Mouse (Mus musculus) CH12.LX (cell line): Measurements from ENCODE around the gene Kcnh6. TPM values are rescaled to one million over a fixed set of nuclear protein-coding genes. Genes with fewer than 3 reads are reported as not detected.
"Not testable (repeated sequence)": the region's sequence is repeated elsewhere in the genome, so short reads cannot be mapped to it uniquely, and the experiment has no call there.

Source experiments
- DNase-seq: peaks from one replicate; pipeline ENCODE4 v3.0.0-alpha.2; 2013; ENCODE audit errors: extremely low read depth
- H3K27ac ChIP-seq: 2 replicates; pipeline ENCODE4 v1.5.1; 2012; ENCODE audit warnings: low read depth, mild to moderate bottlenecking, control low read depth, moderate library complexity; ENCODE audit not compliant: insufficient read depth
- H3K27me3 ChIP-seq: replicated peaks from 2 replicates; pipeline ENCODE3; 2012; ENCODE audit warnings: inconsistent platforms
- H3K36me3 ChIP-seq, 2 experiments: replicated peaks in 1 of 2; 2 replicates each; pipeline versions ENCODE3 to v1.6.1; 2012; ENCODE audit warnings: inconsistent platforms in 1 of 2, low read length in 1 of 2, mild to moderate bottlenecking in 1 of 2, mixed read lengths in 1 of 2, moderate library complexity in 1 of 2; ENCODE audit not compliant: control insufficient read depth in 1 of 2, insufficient read depth in 1 of 2
- H3K4me1 ChIP-seq, 2 experiments: 2 replicates each; pipeline ENCODE4 v1.6.1; 2012; ENCODE audit warnings: inconsistent platforms in 1 of 2, moderate library complexity in 1 of 2; ENCODE audit not compliant: insufficient read depth in 2 of 2, control insufficient read depth in 1 of 2
- H3K4me2 ChIP-seq: 2 replicates; pipeline ENCODE4 v1.6.1; 2012; ENCODE audit warnings: low read depth, mild to moderate bottlenecking, control low read depth; ENCODE audit not compliant: poor library complexity, insufficient read depth, severe bottlenecking
- H3K4me3 ChIP-seq, 3 experiments: fragments of 150-350 bp in 1 of 3; sonication (generic) in 1 of 3; replicated peaks in 1 of 3; 2 replicates each; pipeline versions ENCODE3 to v1.5.1; 2011 to 2012; ENCODE audit warnings: low read depth in 2 of 3, low read length in 2 of 3, mild to moderate bottlenecking in 2 of 3, moderate library complexity in 2 of 3, control low read depth in 1 of 3, improper control_type of control experiment in 1 of 3, inconsistent platforms in 1 of 3, mixed read lengths in 1 of 3; ENCODE audit not compliant: poor library complexity in 1 of 3
- H3K79me2 ChIP-seq: replicated peaks from 2 replicates; pipeline ENCODE4 v1.6.1; 2012; ENCODE audit warnings: mild to moderate bottlenecking, moderate library complexity; ENCODE audit not compliant: control insufficient read depth, poor library complexity, insufficient read depth, severe bottlenecking; ENCODE audit errors: extremely low read depth
- H3K9ac ChIP-seq: 2 replicates; pipeline ENCODE4 v1.6.1; 2012; ENCODE audit warnings: low read depth, mild to moderate bottlenecking, control low read depth, moderate library complexity; ENCODE audit not compliant: insufficient read depth
- H3K9me3 ChIP-seq: replicated peaks from 2 replicates; pipeline ENCODE3; 2012; ENCODE audit warnings: low read length, inconsistent platforms, mixed read lengths
- CHD1 ChIP-seq: IDR thresholded peaks from 2 replicates; pipeline ENCODE4 v1.6.1; 2012; ENCODE audit warnings: low read depth, low read length, improper control_type of control experiment, inconsistent platforms
- CTCF ChIP-seq, 2 experiments: IDR thresholded peaks in 1 of 2; conservative IDR thresholded peaks in 1 of 2; 2 replicates each; pipeline ENCODE4 v1.5.1; 2011 to 2012; ENCODE audit warnings: low read depth in 2 of 2, low read length in 2 of 2, improper control_type of control experiment in 1 of 2, inconsistent platforms in 1 of 2, mild to moderate bottlenecking in 1 of 2, moderate library complexity in 1 of 2
- ELF1 ChIP-seq: IDR thresholded peaks from 2 replicates; pipeline ENCODE4 v1.6.1; 2014; ENCODE audit warnings: low read depth, mild to moderate bottlenecking, inconsistent platforms, low read length, improper control_type of control experiment
- EP300 ChIP-seq: IDR thresholded peaks from 2 replicates; pipeline ENCODE4 v1.6.1; 2011; ENCODE audit warnings: low read length, improper control_type of control experiment
- MAFK ChIP-seq: IDR thresholded peaks from 2 replicates; pipeline ENCODE4 v1.6.1; 2011; ENCODE audit warnings: low read length, improper control_type of control experiment; ENCODE audit not compliant: insufficient replicate concordance
- NRF1 ChIP-seq: IDR thresholded peaks from 2 replicates; pipeline ENCODE4 v1.6.1; 2014; ENCODE audit warnings: low read depth, mild to moderate bottlenecking, inconsistent platforms, low read length, improper control_type of control experiment, moderate library complexity
- POLR2A ChIP-seq: IDR thresholded peaks from 2 replicates; pipeline ENCODE4 v1.6.1; 2011; ENCODE audit warnings: low read depth, mild to moderate bottlenecking, improper control_type of control experiment, low read length
- POLR2AphosphoS2 ChIP-seq: IDR thresholded peaks from 2 replicates; pipeline ENCODE4 v1.6.1; 2011; ENCODE audit warnings: low read depth, low read length, improper control_type of control experiment
- RAD21 ChIP-seq: IDR thresholded peaks from 2 replicates; pipeline ENCODE4 v1.6.1; 2011; ENCODE audit warnings: low read depth, mild to moderate bottlenecking, low read length, improper control_type of control experiment, moderate library complexity
- TBP ChIP-seq: conservative IDR thresholded peaks from 2 replicates; pipeline ENCODE4 v1.6.1; 2011; ENCODE audit warnings: low read depth, low read length, improper control_type of control experiment
- dilution Hi-C: fragments of 300-500 bp; cut with MboI; formaldehyde crosslinking; loops from 2 replicates; pipeline ENCODE4 v1.14.3; 2020; ENCODE audit warnings: low sequenced_read_pairs; ENCODE audit not compliant: extremely low pct_unique_long_range_greater_than_20kb, extremely low pct_ligation_motif_present
- in situ Hi-C: fragments of 300-500 bp; cut with MboI; formaldehyde crosslinking; loops from 3 replicates; pipeline ENCODE4 v1.14.3; 2019; ENCODE audit warnings: low sequenced_read_pairs, low pct_ligation_motif_present, low pct_unique_long_range_greater_than_20kb, mixed read lengths
- polyA plus RNA-seq: library from polyadenylated mRNA; unstranded; fragments of >175 nt; gene quantifications from 2 replicates; pipeline ENCODE4 v1.2.1, GENCODE M21; 2012; ENCODE audit warnings: low read depth; ENCODE audit not compliant: insufficient read length
- total RNA-seq, 2 experiments: library from RNA; depleted of rRNA; stranded (reverse); fragments of 300-350 nt in 1 of 2; fragments of >200 nt in 1 of 2; gene quantifications; 2 replicates each; pipeline ENCODE4 v1.2.3; 2012 to 2014

Gene Kcnh6
- total and polyA plus RNA-seq, 3 experiments = 0.19 to 0.25 TPM; not detected in 1

- Histone ChIP-seq H3K4me3 (no peak overlapping the region), H3K79me2 (0 out of 2 replicates have a peak, but pooled peaks cover 2% of the 10 kb centered on the region), H3K27me3 (peaks cover 38% of the 10 kb centered on the region), H3K27ac (no peak overlapping the region), H3K36me3 (peaks cover 8 to 9% of the 10 kb centered on the region in 2 experiments), H3K4me1 (no peaks in the 10 kb centered on the region), H3K9me3 (no peaks in the 10 kb centered on the region), H3K4me2 (no peak overlapping the region), H3K9ac (no peak overlapping the region)
- in situ Hi-C loops (no loop called here), dilution Hi-C loops (no loop called here)
- no peak for DNase-seq
- TF ChIP-seq CHD1 (no peak), TBP (no peak), NRF1 (no peak), MAFK (no peak)
- TF ChIP-seq, all 38 proteins: peak for 0
These were observed 19.7 kb downstream of the Kcnh6 start for GRCm38 (mm10) chr11:106027607-106028006.

GRCm38 (mm10) chr11:106032074-106032473, 24.1 kb downstream of the Kcnh6 start:
- H3K27me3 ChIP-seq, H3K9me3 ChIP-seq, H3K27ac ChIP-seq, H3K4me2 ChIP-seq, in situ Hi-C loops, H3K36me3 ChIP-seq, H3K79me2 ChIP-seq, DNase-seq, dilution Hi-C loops: not testable (repeated sequence)
- peak overlapping the region; percentile 27; the same call in 1 of the 2 replicates for H3K9ac ChIP-seq
- peaks cover 0 to 13% of the 10 kb centered on the region in 2 experiments; a peak in 2 of 4 replicates for H3K4me1 ChIP-seq
- H3K4me3 ChIP-seq = peak overlapping the region in 2 of 3 experiments; percentile 56 to 57

GRCm38 (mm10) chr11:106033491-106033919, 25.6 kb downstream of the Kcnh6 start:
- Histone ChIP-seq H3K4me3 (peak overlapping the region; percentile 4 to 20 (median 19)), H3K9me3 (no peaks in the 10 kb centered on the region), H3K79me2 (peaks cover 19% of the 10 kb centered on the region), H3K9ac (peak overlapping the region; percentile 18; the same call in 1 of the 2 replicates), H3K4me1 (peaks cover 0 to 24% of the 10 kb centered on the region in 2 experiments; a peak in 2 of 4 replicates), H3K36me3 (peaks cover 0 to 3% of the 10 kb centered on the region in 2 experiments), H3K4me2 (peak overlapping the region; percentile 3), H3K27me3 (no peaks in the 10 kb centered on the region), H3K27ac (peak overlapping the region; percentile 14)
- no peak for TF ChIP-seq EP300
- peak in 1 of 2 experiments; percentile 30; a peak in 2 of 4 replicates for TF ChIP-seq CTCF (conservative IDR thresholded peaks at IDR 0.05 in 1 of 2, IDR thresholded peaks at IDR 0.05 in 1 of 2; ENCODE audit: low read depth in 2 of 2, low read length in 2 of 2)
- TF ChIP-seq RAD21 = no peak; the same call in 1 of the 2 replicates
- no peak for TF ChIP-seq POLR2AphosphoS2
- no peak for TF ChIP-seq ELF1
- peak; percentile 39; the same call in 1 of the 2 replicates for TF ChIP-seq POLR2A
- in situ Hi-C loops = no loop called here
- dilution Hi-C loops = no loop called here
- peak; percentile 43 for DNase-seq
